Mouse (Mus musculus) heart, adult 11 months (tissue): Measurements from ENCODE around the gene Sult5a1.

ENCODE experiments used
- DNase-seq: peaks from one replicate; pipeline ENCODE4 v3.0.0; 2022

The Sult5a1 gene

GRCm38 (mm10) chr8:123100288-123100687 is 57.8 kb downstream of the Sult5a1 start:
- DNase-seq, result no peak

- no peak for DNase-seq
Observed at GRCm38 (mm10) chr8:123097786-123098584, 60.1 kb downstream of the Sult5a1 start.

- DNase-seq, result no peak
Observed at GRCm38 (mm10) chr8:123097216-123097615, 60.9 kb downstream of the Sult5a1 start.
